Mouse (Mus musculus) midbrain, embryonic 10.5 days (tissue): ENCODE results near the gene Hdac4. TPM values are rescaled to one million over a fixed set of nuclear protein-coding genes. Genes with fewer than 3 reads are reported as not detected.

Experiments
- DNase-seq: peaks from one replicate; pipeline ENCODE4 v3.0.0-alpha.2; 2017; ENCODE audit warnings: low spot score
- H3K27ac ChIP-seq: fragments of 300-500 bp; sonication (generic); replicated peaks from 2 replicates; pipeline ENCODE4 v1.5.1; 2016; ENCODE audit warnings: mild to moderate bottlenecking
- H3K27me3 ChIP-seq: fragments of 300-500 bp; sonication (generic); 2 replicates; pipeline ENCODE4 v1.6.1; 2016; ENCODE audit warnings: low read depth, mild to moderate bottlenecking; ENCODE audit not compliant: poor library complexity, severe bottlenecking
- H3K36me3 ChIP-seq: fragments of 300-500 bp; sonication (generic); 2 replicates; pipeline ENCODE4 v1.6.1; 2016; ENCODE audit warnings: mild to moderate bottlenecking, moderate library complexity
- H3K4me1 ChIP-seq: fragments of 300-500 bp; sonication (generic); 2 replicates; pipeline ENCODE4 v1.6.1; 2016
- H3K4me3 ChIP-seq: fragments of 300-500 bp; sonication (generic); 2 replicates; pipeline ENCODE4 v1.5.1; 2016; ENCODE audit warnings: mild to moderate bottlenecking, moderate library complexity
- H3K9me3 ChIP-seq: fragments of 300-500 bp; sonication (generic); replicated peaks from 2 replicates; pipeline ENCODE4 v1.6.1; 2016; ENCODE audit warnings: mild to moderate bottlenecking
- WGBS: fragments of 180-500 bp; shearing (Covaris S2); methylation state at CpG from one replicate; pipeline ENCODE4 v1.1.7; 2016; 5-methylcytosine and 5-hydroxymethylcytosine counted together
- polyA plus RNA-seq: library from polyadenylated mRNA; unstranded; fragments of >200 nt; fragmentation: Nextera tagmentation; extraction: Ambion mirVana; gene quantifications from 2 replicates; pipeline ENCODE4 v1.2.1, GENCODE M21; 2016

Gene Hdac4
- polyA plus RNA-seq, 1 experiment from 2014 or later, result 20.1 TPM

- WGBS, result 86% methylated on average over 3 of the region's 3 CpGs
- no peak for DNase-seq
- no peak overlapping the region for H3K4me3 ChIP-seq
Observed at GRCm38 (mm10) chr1:92190463-92190862, 5.0 kb downstream of the Hdac4 start.

GRCm38 (mm10) chr1:92187137-92187536, 8.4 kb downstream of the Hdac4 start:
- no peak overlapping the region for H3K4me3 ChIP-seq
- 96% methylated on average over 3 of the region's 3 CpGs for WGBS

More at GRCm38 (mm10) chr1:92190463-92190862, 5.0 kb downstream of the Hdac4 start:
- no peaks in the 10 kb centered on the region for H3K9me3 ChIP-seq
- no peaks in the 10 kb centered on the region for H3K27me3 ChIP-seq
- H3K4me1 ChIP-seq, result no peaks in the 10 kb centered on the region
- no peak overlapping the region for H3K27ac ChIP-seq
- no peaks in the 10 kb centered on the region for H3K36me3 ChIP-seq

GRCm38 (mm10) chr1:92184600-92184999, 10.9 kb downstream of the Hdac4 start:
- Histone ChIP-seq H3K4me3 (no peak overlapping the region), H3K27me3 (no peaks in the 10 kb centered on the region), H3K27ac (no peak overlapping the region), H3K9me3 (no peaks in the 10 kb centered on the region), H3K4me1 (peaks cover 13% of the 10 kb centered on the region), H3K36me3 (no peaks in the 10 kb centered on the region)
- 80% methylated on average over 1 of the region's 1 CpGs for WGBS
- no peak for DNase-seq

More at GRCm38 (mm10) chr1:92187137-92187536, 8.4 kb downstream of the Hdac4 start:
- H3K27ac ChIP-seq, result no peak overlapping the region
- H3K27me3 ChIP-seq, result no peaks in the 10 kb centered on the region
- no peaks in the 10 kb centered on the region for H3K9me3 ChIP-seq
- no peaks in the 10 kb centered on the region for H3K4me1 ChIP-seq
- no peak for DNase-seq
- H3K36me3 ChIP-seq, result no peaks in the 10 kb centered on the region

- H3K27ac ChIP-seq, result no peak overlapping the region
- WGBS, result 81% methylated on average over 5 of the region's 5 CpGs
Observed at GRCm38 (mm10) chr1:92183101-92183790, 12.3 kb downstream of the Hdac4 start.

GRCm38 (mm10) chr1:92181970-92182369, 13.5 kb downstream of the Hdac4 start:
- 57% methylated on average over 2 of the region's 2 CpGs for WGBS
- H3K36me3 ChIP-seq, result no peaks in the 10 kb centered on the region
- no peak overlapping the region for H3K4me3 ChIP-seq
- no peak overlapping the region for H3K27ac ChIP-seq
- H3K9me3 ChIP-seq, result no peaks in the 10 kb centered on the region
- H3K27me3 ChIP-seq, result no peaks in the 10 kb centered on the region
- DNase-seq, result no peak
- peaks cover 36% of the 10 kb centered on the region for H3K4me1 ChIP-seq

More at GRCm38 (mm10) chr1:92183101-92183790, 12.3 kb downstream of the Hdac4 start:
- H3K4me3 ChIP-seq, result no peak overlapping the region
- H3K9me3 ChIP-seq, result no peaks in the 10 kb centered on the region
- DNase-seq, result no peak
- H3K4me1 ChIP-seq, result peaks cover 23% of the 10 kb centered on the region
- no peaks in the 10 kb centered on the region for H3K27me3 ChIP-seq
- H3K36me3 ChIP-seq, result no peaks in the 10 kb centered on the region

GRCm38 (mm10) chr1:92180141-92181137, 15.1 kb downstream of the Hdac4 start:
- H3K4me1 ChIP-seq, result peaks cover 45% of the 10 kb centered on the region
- peak overlapping the region; percentile 87 for H3K4me3 ChIP-seq
- DNase-seq, result peak; percentile 100
- H3K36me3 ChIP-seq, result no peaks in the 10 kb centered on the region
- H3K27ac ChIP-seq, result peak overlapping the region; percentile 96
- 2% methylated on average over 97 of the region's 97 CpGs for WGBS
- H3K27me3 ChIP-seq, result no peaks in the 10 kb centered on the region
- H3K9me3 ChIP-seq, result no peaks in the 10 kb centered on the region

GRCm38 (mm10) chr1:92179489-92180006, 16.0 kb downstream of the Hdac4 start:
- H3K27ac ChIP-seq, result peak overlapping the region; percentile 96
- H3K4me1 ChIP-seq, result peaks cover 54% of the 10 kb centered on the region
- H3K9me3 ChIP-seq, result no peaks in the 10 kb centered on the region
- 2% methylated on average over 61 of the region's 61 CpGs for WGBS
- H3K27me3 ChIP-seq, result no peaks in the 10 kb centered on the region
- H3K4me3 ChIP-seq, result peak overlapping the region; percentile 87
- DNase-seq, result peak; percentile 53
- 0 out of 2 replicates have a peak, but pooled peaks cover 3% of the 10 kb centered on the region for H3K36me3 ChIP-seq

- H3K4me3 ChIP-seq, result peak overlapping the region; percentile 87
- no peaks in the 10 kb centered on the region for H3K27me3 ChIP-seq
- peak overlapping the region; percentile 96 for H3K27ac ChIP-seq
- WGBS, result 12% methylated on average over 11 of the region's 11 CpGs
- H3K9me3 ChIP-seq, result no peaks in the 10 kb centered on the region
- peaks cover 59% of the 10 kb centered on the region for H3K4me1 ChIP-seq
- 0 out of 2 replicates have a peak, but pooled peaks cover 3% of the 10 kb centered on the region for H3K36me3 ChIP-seq
- peak; percentile 21 for DNase-seq
Observed at GRCm38 (mm10) chr1:92179070-92179469, 16.4 kb downstream of the Hdac4 start.

- peak overlapping the region; percentile 79 for H3K27ac ChIP-seq
- H3K4me3 ChIP-seq, result peak overlapping the region; percentile 87
- no peaks in the 10 kb centered on the region for H3K27me3 ChIP-seq
- WGBS, result 36% methylated on average over 10 of the region's 10 CpGs
- peaks cover 67% of the 10 kb centered on the region for H3K4me1 ChIP-seq
- peak; percentile 57 for DNase-seq
- H3K9me3 ChIP-seq, result no peaks in the 10 kb centered on the region
- H3K36me3 ChIP-seq, result 0 out of 2 replicates have a peak, but pooled peaks cover 3% of the 10 kb centered on the region
Observed at GRCm38 (mm10) chr1:92178021-92178895, 17.2 kb downstream of the Hdac4 start.

- H3K9me3 ChIP-seq, result no peaks in the 10 kb centered on the region
- peak overlapping the region; percentile 79 for H3K27ac ChIP-seq
- peaks cover 69% of the 10 kb centered on the region for H3K4me1 ChIP-seq
- WGBS, result 46% methylated on average over 5 of the region's 5 CpGs
- no peaks in the 10 kb centered on the region for H3K27me3 ChIP-seq
- DNase-seq, result no peak
- H3K4me3 ChIP-seq, result peak overlapping the region; percentile 87
- 0 out of 2 replicates have a peak, but pooled peaks cover 3% of the 10 kb centered on the region for H3K36me3 ChIP-seq
Observed at GRCm38 (mm10) chr1:92177599-92177998, 17.9 kb downstream of the Hdac4 start.

- 0 out of 2 replicates have a peak, but pooled peaks cover 3% of the 10 kb centered on the region for H3K36me3 ChIP-seq
- peak overlapping the region; percentile 79 for H3K27ac ChIP-seq
- peaks cover 69% of the 10 kb centered on the region for H3K4me1 ChIP-seq
- no peaks in the 10 kb centered on the region for H3K9me3 ChIP-seq
- peak overlapping the region; percentile 87 for H3K4me3 ChIP-seq
- WGBS, result 55% methylated on average over 3 of the region's 3 CpGs
- no peaks in the 10 kb centered on the region for H3K27me3 ChIP-seq
- DNase-seq, result peak; percentile 30
Observed at GRCm38 (mm10) chr1:92177196-92177595, 18.3 kb downstream of the Hdac4 start.
